Mouse (Mus musculus) neural tube, embryonic 15.5 days (tissue): ENCODE data around the gene Zfp422. TPM values are rescaled to one million over a fixed set of nuclear protein-coding genes. Genes with fewer than 3 reads are reported as not detected.
A peak's percentile ranks its signal among the peaks of the same experiment; 100 is the strongest.
"Not testable (repeated sequence)": the region's sequence is repeated elsewhere in the genome, so short reads cannot be mapped to it uniquely, and the experiment has no call there.

Experiments
- ATAC-seq: fragments of 200-750 bp; cut with Nextera tagmentation; 2 replicates; pipeline ENCODE4 v1.8.0; 2017; ENCODE audit warnings: mild to moderate bottlenecking, moderate TSS enrichment, moderate library complexity; ENCODE audit not compliant: low FRiP score
- H3K27ac ChIP-seq: fragments of 300-500 bp; sonication (generic); replicated peaks from 2 replicates; pipeline ENCODE4 v1.5.1; 2015; ENCODE audit warnings: mild to moderate bottlenecking, inconsistent platforms
- H3K27me3 ChIP-seq: fragments of 300-500 bp; sonication (generic); replicated peaks from 2 replicates; pipeline ENCODE4 v1.6.1; 2015; ENCODE audit warnings: inconsistent platforms
- H3K36me3 ChIP-seq: fragments of 300-500 bp; sonication (generic); 2 replicates; pipeline ENCODE4 v1.6.1; 2015; ENCODE audit warnings: inconsistent platforms
- H3K4me1 ChIP-seq: fragments of 300-500 bp; sonication (generic); 2 replicates; pipeline ENCODE4 v1.6.1; 2015; ENCODE audit warnings: inconsistent platforms
- H3K4me2 ChIP-seq: fragments of 300-500 bp; sonication (generic); 2 replicates; pipeline ENCODE4 v1.6.1; 2015; ENCODE audit warnings: inconsistent platforms, mild to moderate bottlenecking, moderate library complexity
- H3K4me3 ChIP-seq: fragments of 300-500 bp; sonication (generic); replicated peaks from 2 replicates; pipeline ENCODE4 v1.5.1; 2015; ENCODE audit warnings: mild to moderate bottlenecking, inconsistent platforms
- H3K9ac ChIP-seq: fragments of 300-500 bp; sonication (generic); replicated peaks from 2 replicates; pipeline ENCODE4 v1.6.1; 2015; ENCODE audit warnings: mild to moderate bottlenecking, inconsistent platforms
- H3K9me3 ChIP-seq: fragments of 300-500 bp; sonication (generic); replicated peaks from 2 replicates; pipeline ENCODE4 v1.6.1; 2016; ENCODE audit warnings: inconsistent platforms
- WGBS: fragments of 180-500 bp; shearing (Covaris S2); methylation state at CpG from one replicate; pipeline ENCODE4 v1.1.7; 2015; ENCODE audit warnings: mixed read lengths; 5-methylcytosine and 5-hydroxymethylcytosine counted together
- microRNA-seq: library from miRNA; unstranded; fragments of <30 nt; microRNA quantifications from one replicate; pipeline ENCODE4, GENCODE M21; 2017
- polyA plus RNA-seq: library from polyadenylated mRNA; unstranded; fragments of >200 nt; fragmentation: Nextera tagmentation; extraction: Ambion mirVana; gene quantifications from 2 replicates; pipeline ENCODE4 v1.2.1, GENCODE M21; 2015

Gene Zfp422
- polyA plus RNA-seq, 1 experiment from 2014 or later = 108 TPM

GRCm38 (mm10) chr6:116629766-116630165 lies 967 bp upstream of the Zfp422 start:
- H3K27ac ChIP-seq = peak overlapping the region; percentile 94; the same call in 1 of the 2 replicates
- no peak for ATAC-seq
- 65% methylated on average over 10 of the region's 10 CpGs for WGBS

GRCm38 (mm10) chr6:116628095-116628494 lies 704 bp downstream of the Zfp422 start:
- peaks cover 20% of the 10 kb centered on the region for H3K36me3 ChIP-seq
- H3K9ac ChIP-seq = peak overlapping the region; percentile 97
- peak overlapping the region; percentile 75 for H3K4me3 ChIP-seq
- H3K27ac ChIP-seq = peak overlapping the region; percentile 94
- no peak for ATAC-seq
- peak overlapping the region; percentile 62 for H3K4me2 ChIP-seq
- no peaks in the 10 kb centered on the region for H3K9me3 ChIP-seq
- H3K27me3 ChIP-seq = no peaks in the 10 kb centered on the region
- WGBS = 12% methylated on average over 9 of the region's 9 CpGs
- H3K4me1 ChIP-seq = peaks cover 26% of the 10 kb centered on the region

More at GRCm38 (mm10) chr6:116629766-116630165, 967 bp upstream of the Zfp422 start:
- Histone ChIP-seq H3K4me3 (no peak overlapping the region), H3K4me1 (peaks cover 26% of the 10 kb centered on the region), H3K36me3 (peaks cover 14% of the 10 kb centered on the region; the same call in 1 of the 2 replicates), H3K9ac (no peak overlapping the region), H3K4me2 (peak overlapping the region; percentile 62), H3K9me3 (no peaks in the 10 kb centered on the region), H3K27me3 (no peaks in the 10 kb centered on the region)

GRCm38 (mm10) chr6:116626417-116626816 lies 2.4 kb downstream of the Zfp422 start:
- WGBS = 98% methylated on average over 9 of the region's 9 CpGs
- Histone ChIP-seq H3K36me3 (peaks cover 20% of the 10 kb centered on the region), H3K4me1 (peaks cover 26% of the 10 kb centered on the region)
- ATAC-seq, H3K4me2 ChIP-seq, H3K9ac ChIP-seq, H3K27ac ChIP-seq, H3K27me3 ChIP-seq, H3K9me3 ChIP-seq, H3K4me3 ChIP-seq: not testable (repeated sequence)

- 72% methylated on average over 8 of the region's 8 CpGs for WGBS
- no peaks in the 10 kb centered on the region for H3K27me3 ChIP-seq
- ATAC-seq = no peak
Observed at GRCm38 (mm10) chr6:116621318-116622023, 7.3 kb downstream of the Zfp422 start.

GRCm38 (mm10) chr6:116618073-116618472 lies 10.7 kb downstream of the Zfp422 start:
- Histone ChIP-seq H3K27ac (no peak overlapping the region), H3K4me2 (no peak overlapping the region), H3K4me3 (no peak overlapping the region), H3K27me3 (no peaks in the 10 kb centered on the region), H3K9me3 (no peaks in the 10 kb centered on the region), H3K9ac (no peak overlapping the region), H3K4me1 (no peaks in the 10 kb centered on the region), H3K36me3 (no peaks in the 10 kb centered on the region)
- no peak for ATAC-seq

More at GRCm38 (mm10) chr6:116621318-116622023, 7.3 kb downstream of the Zfp422 start:
- Histone ChIP-seq H3K9me3 (no peaks in the 10 kb centered on the region), H3K4me1 (0 out of 2 replicates have a peak, but pooled peaks cover 4% of the 10 kb centered on the region), H3K4me3 (no peak overlapping the region), H3K4me2 (no peak overlapping the region), H3K36me3 (peaks cover 16% of the 10 kb centered on the region), H3K9ac (no peak overlapping the region), H3K27ac (no peak overlapping the region)

GRCm38 (mm10) chr6:116615719-116616118 lies 13.1 kb downstream of the Zfp422 start:
- Histone ChIP-seq H3K9ac (no peak overlapping the region), H3K4me2 (no peak overlapping the region), H3K27ac (no peak overlapping the region), H3K9me3 (no peaks in the 10 kb centered on the region), H3K4me3 (no peak overlapping the region), H3K27me3 (no peaks in the 10 kb centered on the region), H3K36me3 (no peaks in the 10 kb centered on the region), H3K4me1 (no peaks in the 10 kb centered on the region)
- no peak for ATAC-seq
- 92% methylated on average over 2 of the region's 2 CpGs for WGBS

- no peak for ATAC-seq
- no peaks in the 10 kb centered on the region for H3K27me3 ChIP-seq
- no peak overlapping the region for H3K4me2 ChIP-seq
- H3K27ac ChIP-seq = no peak overlapping the region
- H3K4me1 ChIP-seq = no peaks in the 10 kb centered on the region
- H3K9ac ChIP-seq = no peak overlapping the region
- no peaks in the 10 kb centered on the region for H3K9me3 ChIP-seq
- H3K36me3 ChIP-seq = no peaks in the 10 kb centered on the region
- no peak overlapping the region for H3K4me3 ChIP-seq
- WGBS = 69% methylated on average over 4 of the region's 4 CpGs
Observed at GRCm38 (mm10) chr6:116607230-116607629, 21.6 kb downstream of the Zfp422 start.

- ATAC-seq, H3K9me3 ChIP-seq, H3K27ac ChIP-seq, H3K36me3 ChIP-seq, H3K4me3 ChIP-seq, H3K4me1 ChIP-seq, H3K27me3 ChIP-seq, H3K4me2 ChIP-seq, H3K9ac ChIP-seq: not testable (repeated sequence)
Observed at GRCm38 (mm10) chr6:116600969-116601368, 27.8 kb downstream of the Zfp422 start.

GRCm38 (mm10) chr6:116584095-116584494 lies 44.7 kb downstream of the Zfp422 start, which contains the start of gene Olfr215:
Olfr215 (minus strand) TSS chr6:116584195.
- H3K27ac ChIP-seq = no peak within 1 kb of the TSS
- H3K9ac ChIP-seq = no peak within 1 kb of the TSS
- no peaks in the 10 kb centered on the region for H3K9me3 ChIP-seq
- no peak within 1 kb of the TSS for H3K4me2 ChIP-seq
- H3K4me1 ChIP-seq = no peaks in the 10 kb centered on the region
- 69% methylated on average over 4 of the region's 4 CpGs for WGBS
- no peaks in the 10 kb centered on the region for H3K36me3 ChIP-seq
- H3K4me3 ChIP-seq = no peak within 1 kb of the TSS
- ATAC-seq = no peak
- no peaks in the 10 kb centered on the region for H3K27me3 ChIP-seq

Small RNAs within 50 kb of the gene (microRNA-seq; reads per million reads assigned to microRNA genes)
- 1.0 reads per million for gene Mir7043

Other genes starting within 250 kb of the Zfp422 start
- 0.82 and 0.95 TPM in 2 replicates for gene Alox5, start 167.8 kb downstream of the Zfp422 start, polyA plus RNA-seq
- gene Olfr211, start 139.9 kb downstream of the Zfp422 start, polyA plus RNA-seq = not detected in 2 replicates
- gene Olfr212, start 122.5 kb downstream of the Zfp422 start, polyA plus RNA-seq = not detected in 2 replicates
- not detected in 2 replicates for gene Olfr213, start 90.5 kb downstream of the Zfp422 start, polyA plus RNA-seq
- gene Gm5580, start 77.9 kb downstream of the Zfp422 start, polyA plus RNA-seq = 0.31 TPM in 2 replicates
- not detected in 2 replicates for gene Olfr214, start 74.8 kb downstream of the Zfp422 start, polyA plus RNA-seq
- not detected in 2 replicates for gene Olfr215, start 44.8 kb downstream of the Zfp422 start, polyA plus RNA-seq
- gene Depp1, start 21.6 kb upstream of the Zfp422 start, polyA plus RNA-seq = 16.5 and 16.9 TPM in 2 replicates
- gene Rassf4, start 45.0 kb upstream of the Zfp422 start, polyA plus RNA-seq = 29.0 and 32.5 TPM in 2 replicates
- 1.1 and 1.5 TPM in 2 replicates for gene Tmem72, start 87.9 kb upstream of the Zfp422 start, polyA plus RNA-seq